Mouse (Mus musculus) adrenal gland, postnatal 14 days (tissue): ENCODE results near the gene C1ql2. TPM values are rescaled to one million over a fixed set of nuclear protein-coding genes. Genes with fewer than 3 reads are reported as not detected.

Source experiments
- DNase-seq: peaks from one replicate; pipeline ENCODE4 v3.0.0; 2021; ENCODE audit warnings: mixed read lengths
- long read RNA-seq, 2 experiments: library from polyadenylated mRNA; stranded (forward); transcript quantifications; one replicate each; pipeline ENCODE4 v2.0.0; 2021
- total RNA-seq: library from RNA; stranded (reverse); gene quantifications from 2 replicates; pipeline ENCODE4 v1.2.3, GENCODE M21; 2021

Gene C1ql2
- 0.19 TPM in 1 of 2 replicates, not detected in the other for total RNA-seq
- long read RNA-seq, experiment 1, result 0 reads
- long read RNA-seq, experiment 2, result 0 reads

- DNase-seq, result peak; percentile 43
These were observed at the start of gene C1ql2 for GRCm38 (mm10) chr1:120340419-120341171. Gene C1ql2 (plus strand): TSS chr1:120340582.

DNA sequence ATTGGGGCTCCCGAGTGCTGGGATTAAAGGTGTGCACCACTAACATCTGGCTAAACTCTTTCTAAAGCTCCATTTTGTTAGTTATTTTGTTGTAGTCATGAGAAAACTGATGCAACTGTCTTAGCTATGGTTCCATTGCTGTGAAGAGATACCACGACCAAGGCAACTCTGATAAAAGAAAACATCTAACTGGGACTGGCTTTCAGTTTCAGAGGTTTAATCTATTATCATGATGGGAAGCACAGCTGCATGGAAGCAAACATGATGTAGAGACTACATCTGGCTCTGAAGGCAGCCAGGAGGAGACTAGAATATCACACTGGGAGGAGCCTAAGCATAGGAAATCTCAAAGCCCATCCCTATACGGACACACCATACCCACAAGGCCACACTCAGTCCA lies 48.7 kb upstream of the C1ql2 start:
- DNase-seq, result no peak

GRCm38 (mm10) chr1:120293803-120294202 lies 46.6 kb upstream of the C1ql2 start:
- DNase-seq, result no peak

DNA sequence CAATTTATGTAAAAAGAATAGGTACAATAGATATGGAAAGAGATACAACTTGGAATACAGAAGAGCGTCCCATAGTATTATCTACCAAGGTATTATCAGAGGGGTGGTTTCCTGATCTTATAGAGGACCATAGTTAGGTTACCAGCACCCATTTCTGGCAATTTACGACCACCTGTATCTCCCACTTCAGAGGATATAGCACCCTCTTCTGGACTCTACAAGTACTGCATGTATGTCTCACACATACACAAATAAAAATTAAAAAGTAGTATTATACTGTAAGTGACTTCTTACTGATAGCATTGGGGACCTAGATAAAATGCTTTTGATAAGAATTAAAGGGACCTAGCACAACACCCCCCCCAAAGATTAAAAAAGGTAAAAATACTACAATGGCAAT lies 43.4 kb upstream of the C1ql2 start:
- DNase-seq, result no peak

GRCm38 (mm10) chr1:120305801-120306200 lies 34.6 kb upstream of the C1ql2 start:
- DNase-seq, result no peak

DNA sequence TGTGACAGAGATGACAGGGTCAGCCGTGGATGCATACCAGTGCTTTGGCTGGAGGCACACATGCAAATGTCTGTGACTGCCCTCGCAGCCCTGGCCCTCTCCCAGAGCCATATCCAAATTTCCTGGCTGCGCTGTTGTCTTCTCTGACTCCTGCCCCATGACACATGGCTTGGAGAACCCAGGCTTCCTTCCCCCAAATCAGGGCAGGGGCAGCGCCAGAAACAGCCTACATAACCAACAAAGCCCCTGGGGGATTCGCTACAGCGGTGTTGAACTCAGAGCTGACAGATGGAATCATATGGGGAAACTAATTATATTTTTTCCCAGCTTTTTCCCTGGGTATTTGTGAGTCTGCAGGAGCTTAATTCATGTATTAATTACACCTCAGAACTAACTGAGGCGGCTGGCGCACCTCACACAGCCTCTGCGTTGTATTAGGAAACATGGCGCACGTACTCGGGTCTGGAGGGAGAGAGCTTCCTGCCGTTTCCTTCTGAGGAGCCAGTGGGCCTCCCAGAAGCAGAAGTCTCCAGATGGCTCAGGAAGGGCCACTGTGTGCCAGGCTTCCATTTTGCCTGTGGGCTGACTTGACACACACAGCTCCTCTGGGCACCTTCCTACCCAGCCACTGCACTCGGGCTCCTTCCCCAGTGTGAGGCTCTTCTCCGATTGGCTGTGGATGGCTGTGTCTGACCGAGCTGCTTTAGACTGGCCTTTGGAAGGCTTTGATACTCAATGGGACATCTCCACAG lies 18.9 kb upstream of the C1ql2 start:
- no peak for DNase-seq

- DNase-seq, result no peak
These were observed 17.2 kb upstream of the C1ql2 start for GRCm38 (mm10) chr1:120323131-120323561.

- peak; percentile 71 for DNase-seq
These were observed 12.7 kb upstream of the C1ql2 start for GRCm38 (mm10) chr1:120327714-120328113.

DNA sequence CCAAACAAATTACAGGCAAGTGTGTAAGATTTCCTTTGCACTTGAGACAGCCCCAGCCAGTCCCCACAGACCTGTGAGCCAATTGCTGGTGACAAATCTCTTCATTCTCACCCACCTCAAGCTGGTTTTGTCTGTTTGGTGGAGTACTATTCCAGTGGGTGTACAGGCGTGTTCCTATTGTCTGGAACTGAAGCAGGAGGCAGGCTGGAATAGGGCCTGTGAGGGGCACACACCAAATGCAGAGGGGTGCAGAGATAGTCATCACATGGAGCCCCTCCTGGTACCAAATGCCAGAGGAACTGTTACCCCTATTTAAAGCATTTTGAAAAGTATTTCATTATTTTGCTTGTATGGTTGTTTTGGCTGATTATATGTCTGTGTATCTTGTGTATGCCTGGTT lies 12.2 kb upstream of the C1ql2 start:
- no peak for DNase-seq

GRCm38 (mm10) chr1:120331841-120332240 lies 8.5 kb upstream of the C1ql2 start:
- peak; percentile 81 for DNase-seq

GRCm38 (mm10) chr1:120337970-120338369 lies 2.4 kb upstream of the C1ql2 start:
- peak; percentile 41 for DNase-seq

GRCm38 (mm10) chr1:120341172-120341675 lies 842 bp downstream of the C1ql2 start:
- peak; percentile 19 for DNase-seq

- no peak for DNase-seq
These were observed 1.5 kb downstream of the C1ql2 start for GRCm38 (mm10) chr1:120341811-120342370.

- peak; percentile 58 for DNase-seq
These were observed 2.0 kb downstream of the C1ql2 start for GRCm38 (mm10) chr1:120342371-120342821.

- DNase-seq, result no peak
These were observed 4.6 kb downstream of the C1ql2 start for GRCm38 (mm10) chr1:120345001-120345400.

DNA sequence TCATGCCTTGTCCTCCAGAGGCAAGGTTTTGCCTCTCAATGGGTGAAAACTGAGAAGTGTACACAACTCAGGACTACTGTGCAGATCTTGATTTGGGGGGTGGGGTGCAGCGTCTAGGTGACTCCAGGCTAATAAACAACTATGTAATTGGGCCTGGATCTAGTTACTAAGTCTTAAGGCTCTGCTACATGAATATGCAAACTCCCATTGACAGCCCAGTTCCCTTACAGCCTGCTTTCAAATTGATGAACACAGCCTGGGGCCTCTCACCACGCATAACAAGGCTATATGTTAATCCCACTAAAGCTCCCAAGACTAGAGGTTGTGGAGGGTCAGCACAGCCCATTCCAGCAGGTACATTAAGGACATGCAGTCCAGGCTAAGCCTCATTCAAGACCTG lies 14.0 kb downstream of the C1ql2 start:
- DNase-seq, result no peak

DNA sequence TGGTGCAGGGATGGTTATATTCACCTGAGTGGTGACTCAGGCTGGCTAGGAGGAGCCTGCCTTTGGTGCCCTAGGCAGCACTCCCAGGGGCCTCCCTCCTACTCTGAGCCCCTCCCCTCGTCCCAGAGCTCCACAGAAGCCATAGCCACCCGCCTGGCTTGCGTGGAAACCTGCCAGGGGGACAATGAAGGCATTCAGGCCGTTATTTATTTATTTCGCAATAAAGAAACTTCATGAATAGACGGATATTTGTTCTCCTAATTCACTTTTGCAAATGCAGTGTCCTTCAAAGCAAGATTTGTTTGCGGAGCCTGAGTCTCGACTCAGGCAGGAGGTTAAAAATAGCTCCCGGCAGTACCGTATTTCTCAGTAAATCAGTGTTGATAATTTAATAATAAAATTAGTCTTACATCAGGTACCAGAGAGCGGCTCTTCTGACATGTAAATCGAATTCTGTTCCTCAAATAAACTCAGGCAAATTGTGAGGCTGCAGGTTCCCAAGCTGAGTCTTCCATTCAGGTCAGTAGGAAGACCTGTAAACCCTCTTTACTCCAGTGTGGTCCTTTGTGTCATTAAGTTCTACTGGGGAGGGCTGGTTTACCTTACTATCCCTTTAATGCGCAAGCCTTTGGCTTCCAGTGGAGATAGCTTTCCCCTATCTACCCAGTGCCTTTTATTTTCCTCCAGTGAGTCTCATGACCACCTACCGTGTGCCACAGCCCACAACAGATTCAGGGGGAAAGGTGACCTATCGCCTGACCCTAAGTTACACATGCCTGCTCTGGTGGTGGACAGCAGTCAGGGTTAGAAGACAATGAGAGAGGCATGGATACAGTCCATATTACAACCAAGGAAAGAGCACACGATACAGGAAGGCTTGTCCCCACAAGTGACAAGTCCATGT lies 17.2 kb downstream of the C1ql2 start:
- peak; percentile 71 for DNase-seq

- no peak for DNase-seq
These were observed 23.3 kb downstream of the C1ql2 start for GRCm38 (mm10) chr1:120363638-120364037.

DNA sequence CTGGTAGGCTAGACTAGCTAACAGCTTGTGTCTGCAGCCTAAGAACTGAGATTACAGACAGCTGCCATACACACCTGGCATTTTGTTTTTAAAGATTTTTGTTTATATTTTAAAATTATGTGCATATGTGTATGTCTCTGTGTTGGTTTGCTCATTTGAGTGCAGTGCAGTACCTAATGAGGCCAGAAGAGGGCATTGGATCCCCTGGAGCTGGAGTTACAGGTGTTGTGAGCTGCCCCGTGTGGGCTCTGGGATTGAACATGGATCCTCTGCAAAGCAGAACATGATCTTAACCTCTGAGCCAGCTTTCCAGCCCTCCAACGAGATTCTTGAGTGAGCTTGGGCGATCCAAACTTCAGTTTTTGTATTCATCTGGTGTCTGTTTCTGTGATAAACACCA lies 27.8 kb downstream of the C1ql2 start:
- no peak for DNase-seq

- DNase-seq, result no peak
These were observed 33.7 kb downstream of the C1ql2 start for GRCm38 (mm10) chr1:120374131-120374530.

DNA sequence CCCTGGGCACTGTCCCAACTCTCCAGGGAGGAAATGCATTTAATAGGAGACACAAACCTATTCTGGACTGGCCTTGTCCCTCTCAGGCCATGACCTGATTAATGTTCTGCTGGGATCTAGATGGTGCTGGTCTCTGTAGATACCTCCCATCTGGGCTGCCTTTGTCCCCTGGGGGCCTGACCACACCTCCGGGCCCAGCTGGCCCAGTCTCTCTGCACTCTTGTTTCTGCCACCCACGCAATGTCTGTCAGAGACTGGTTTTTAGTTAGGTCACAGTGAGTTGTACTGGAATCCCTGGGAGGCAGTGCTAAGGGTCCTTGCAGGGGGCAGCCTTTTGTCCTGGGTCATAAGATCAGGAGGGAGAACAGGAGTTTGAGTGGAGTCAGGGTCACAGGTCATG lies 34.5 kb downstream of the C1ql2 start:
- no peak for DNase-seq
